Mouse (Mus musculus) heart, adult 2 months (tissue): Measurements from ENCODE around the gene Impad1.

Experiments used
- CTCF ChIP-seq: fragments of 200-600 bp; IDR thresholded peaks from 2 replicates; pipeline ENCODE4 v1.8.1; 2022; ENCODE audit warnings: antibody characterized with exemption, mild to moderate bottlenecking, moderate library complexity
- EP300 ChIP-seq: fragments of 200-500 bp; IDR thresholded peaks from 2 replicates; pipeline ENCODE4 v1.6.1; 2011; ENCODE audit warnings: low read depth, low read length, control low read depth; ENCODE audit not compliant: insufficient read depth
- POLR2A ChIP-seq: fragments of 200-500 bp; IDR thresholded peaks from 2 replicates; pipeline ENCODE4 v1.6.1; 2011; ENCODE audit warnings: mild to moderate bottlenecking, low read depth, low read length, control low read depth; ENCODE audit not compliant: insufficient read depth

- TF ChIP-seq CTCF (no peak), POLR2A (no peak), EP300 (no peak)
Measured at GRCm38 (mm10) chr4:4791180-4791579, 2.0 kb downstream of the Impad1 start.
